Mouse (Mus musculus): ENCODE results near the gene Sgsh. TPM values are rescaled to one million over a fixed set of nuclear protein-coding genes. Genes with fewer than 3 reads are reported as not detected.

Sgsh gene
- polyA plus RNA-seq, 2 experiments from 2014 or later = 7.4 to 13.7 TPM

- ATAC-seq = no peak
Observed at GRCm38 (mm10) chr11:119306762-119307657, 48.3 kb downstream of the Sgsh start.

GRCm38 (mm10) chr11:119304904-119305712 lies 50.2 kb downstream of the Sgsh start:
- peak; percentile 54 for ATAC-seq

GRCm38 (mm10) chr11:119300986-119301385 lies 54.4 kb downstream of the Sgsh start:
- ATAC-seq = no peak

GRCm38 (mm10) chr11:119300246-119300935 lies 54.9 kb downstream of the Sgsh start:
- peak; percentile 55 for ATAC-seq

GRCm38 (mm10) chr11:119299391-119300245 lies 55.7 kb downstream of the Sgsh start, which contains the start of gene Eif4a3:
TSS of gene Eif4a3 (minus strand) at chr11:119300089.
- peak; percentile 95 for ATAC-seq

GRCm38 (mm10) chr11:119298917-119299316 lies 56.4 kb downstream of the Sgsh start:
- ATAC-seq = no peak

- ATAC-seq = no peak
Observed at GRCm38 (mm10) chr11:119297996-119298395, 57.3 kb downstream of the Sgsh start.

Other genes starting within 250 kb of the Sgsh start
- gene Tbc1d16, start 127.0 kb downstream of the Sgsh start, polyA plus RNA-seq (2017; shearing (Covaris generic)) = under 1 TPM; 0.75 to 0.78 TPM
- 1 to 10 TPM; 1.0 to 2.0 TPM for gene Ccdc40, start 127.0 kb downstream of the Sgsh start, polyA plus RNA-seq (2017; shearing (Covaris generic))
- 10 to 100 TPM in 1 of 2 experiments, 1 to 10 TPM in 1; 5.9 to 11.6 TPM for gene Gaa, start 87.6 kb downstream of the Sgsh start, polyA plus RNA-seq (2017; shearing (Covaris generic))
- gene Eif4a3, start 55.4 kb downstream of the Sgsh start, polyA plus RNA-seq (2017; shearing (Covaris generic)) = 100 to 1,000 TPM; 170 to 190 TPM
- gene Card14, start 47.8 kb downstream of the Sgsh start, polyA plus RNA-seq (2017; shearing (Covaris generic)) = under 1 TPM in 1 of 2 experiments, not detected in 1; 0.25 TPM
- 10 to 100 TPM in 1 of 2 experiments, 1 to 10 TPM in 1; 8.5 to 17.3 TPM for gene Slc26a11, start within 50 bp of the Sgsh start, polyA plus RNA-seq (2017; shearing (Covaris generic))
- 10 to 100 TPM; 43.2 to 52.8 TPM for gene Rnf213, start 37.6 kb upstream of the Sgsh start, polyA plus RNA-seq (2017; shearing (Covaris generic))
- gene Endov, start 135.8 kb upstream of the Sgsh start, polyA plus RNA-seq (2017; shearing (Covaris generic)) = 10 to 100 TPM; 11.9 to 15.2 TPM
- not detected for gene Nptx1, start 192.2 kb upstream of the Sgsh start, polyA plus RNA-seq (2017; shearing (Covaris generic))
- gene Rptor, start 247.4 kb upstream of the Sgsh start, polyA plus RNA-seq (2017; shearing (Covaris generic)) = 1 to 10 TPM; 6.1 to 6.6 TPM